Mouse (Mus musculus): ENCODE measurements around the gene Txndc8.

Txndc8 gene

DNA sequence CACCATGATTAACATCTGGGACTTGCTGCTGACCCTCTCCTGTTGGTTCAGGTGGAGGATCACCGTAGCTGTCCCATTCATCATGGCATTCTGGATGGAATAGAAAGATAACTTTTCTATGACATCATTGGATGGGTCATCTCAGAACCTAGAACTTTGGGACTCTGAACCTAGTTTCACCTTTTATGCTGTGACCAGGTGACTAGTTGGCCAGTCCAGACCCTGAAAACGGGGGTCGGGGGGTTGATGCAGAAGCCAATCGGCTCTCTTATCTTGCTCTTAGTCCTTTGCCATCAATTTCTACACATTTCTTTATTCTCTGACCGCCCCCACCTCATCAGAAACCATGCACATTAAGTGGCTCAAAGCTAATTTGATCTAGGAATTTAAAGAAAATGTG, at the start of gene Txndc8:
TSS of gene Txndc8 (minus strand) at position 101 of the 400 bp plus-strand sequence.
- DNase-seq (ENCODE audit: low spot score): no peak

GRCm38 (mm10) chr4:58055653-58056052, 46.7 kb upstream of the Txndc8 start:
- DNase-seq (ENCODE audit: low spot score): no peak

GRCm38 (mm10) chr4:58054441-58054840, 45.5 kb upstream of the Txndc8 start:
- no peak for DNase-seq (ENCODE audit: low spot score)

DNA sequence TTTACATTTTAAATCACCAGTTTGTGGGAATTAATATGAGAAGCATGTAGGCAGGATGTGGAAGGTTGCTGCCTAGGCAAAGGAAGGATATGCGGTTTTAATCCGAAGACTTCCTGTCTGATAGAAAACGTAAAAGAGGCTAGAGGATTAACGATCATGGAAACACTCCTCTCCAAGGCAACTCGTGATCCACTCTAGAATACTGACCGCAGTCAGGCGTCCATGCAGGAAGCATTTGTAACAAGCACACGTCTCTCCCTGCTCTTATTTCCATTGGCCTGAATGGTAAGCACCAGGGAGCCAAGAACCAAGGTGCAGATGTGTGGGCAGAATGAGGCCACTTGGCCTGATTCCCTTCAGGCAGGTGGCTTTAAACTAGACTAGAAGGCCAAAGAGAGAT, 41.8 kb upstream of the Txndc8 start:
- no peak for DNase-seq (ENCODE audit: low spot score)

GRCm38 (mm10) chr4:58050276-58050675, 41.4 kb upstream of the Txndc8 start:
- DNase-seq (ENCODE audit: low spot score): no peak

GRCm38 (mm10) chr4:58044833-58045232, 35.9 kb upstream of the Txndc8 start:
- no peak for DNase-seq (ENCODE audit: low spot score)

DNA sequence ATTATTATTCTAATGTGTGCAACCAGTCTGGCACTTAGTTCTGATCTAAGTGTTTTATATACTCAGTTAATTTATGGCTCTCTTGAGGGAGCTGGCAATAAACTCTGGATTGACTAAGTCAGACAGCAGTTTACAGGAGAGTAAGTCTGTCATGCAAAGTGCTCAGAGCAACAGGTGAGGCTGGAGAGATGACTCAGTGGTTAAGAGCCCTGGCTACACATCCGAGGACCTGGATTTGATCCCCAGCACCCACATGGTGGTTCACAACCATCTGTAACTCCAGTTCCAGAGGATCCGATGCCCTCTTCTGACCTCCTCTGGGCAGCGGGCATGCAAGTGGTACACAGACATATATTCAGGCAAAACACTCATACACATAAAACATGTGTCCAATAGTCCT, 35.4 kb upstream of the Txndc8 start:
- DNase-seq (ENCODE audit: low spot score): no peak

GRCm38 (mm10) chr4:58040093-58040492, 31.2 kb upstream of the Txndc8 start:
- no peak for DNase-seq (ENCODE audit: low spot score)

GRCm38 (mm10) chr4:58037096-58037705, 28.3 kb upstream of the Txndc8 start:
- DNase-seq (ENCODE audit: low spot score): no peak

DNA sequence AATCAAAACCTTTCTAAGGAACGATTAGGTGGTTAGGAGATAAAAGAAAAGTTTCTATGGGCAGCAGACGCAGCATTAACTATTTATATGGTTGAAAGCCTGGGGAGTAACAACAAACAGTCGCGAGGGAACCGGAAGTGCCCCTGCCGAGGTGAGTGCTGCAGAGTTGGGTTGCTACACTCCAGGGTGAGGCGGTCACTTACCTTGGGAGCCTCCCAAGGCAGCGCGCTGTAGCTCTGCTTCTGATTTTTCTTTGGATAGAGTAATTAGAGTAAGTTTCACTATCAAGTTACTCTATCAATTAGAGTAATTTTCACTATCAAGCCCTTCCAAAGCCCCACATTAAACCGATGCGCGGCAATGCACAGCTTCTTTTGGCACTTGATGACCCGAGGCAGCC, 25.7 kb upstream of the Txndc8 start:
- DNase-seq (ENCODE audit: low spot score): no peak

DNA sequence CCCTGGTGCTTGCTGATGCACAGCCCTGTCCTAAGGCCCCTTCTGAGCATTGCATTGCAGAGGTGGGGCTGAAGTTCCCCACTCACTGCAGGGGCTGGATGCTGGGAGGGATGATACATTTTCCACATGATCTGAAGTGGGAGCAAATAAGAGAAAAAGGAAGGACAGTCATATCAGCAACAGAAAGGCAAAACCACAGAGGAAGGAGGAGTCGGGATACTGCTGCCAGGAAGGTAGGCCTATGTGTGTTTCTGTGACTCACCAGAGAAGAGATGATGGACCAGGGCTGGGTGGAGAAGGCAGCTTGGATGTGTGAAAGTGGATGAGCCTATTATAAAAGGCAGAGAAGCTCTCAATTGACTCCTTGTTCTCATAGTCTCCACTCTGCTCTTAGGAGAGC, 23.8 kb upstream of the Txndc8 start:
- no peak for DNase-seq (ENCODE audit: low spot score)

DNA sequence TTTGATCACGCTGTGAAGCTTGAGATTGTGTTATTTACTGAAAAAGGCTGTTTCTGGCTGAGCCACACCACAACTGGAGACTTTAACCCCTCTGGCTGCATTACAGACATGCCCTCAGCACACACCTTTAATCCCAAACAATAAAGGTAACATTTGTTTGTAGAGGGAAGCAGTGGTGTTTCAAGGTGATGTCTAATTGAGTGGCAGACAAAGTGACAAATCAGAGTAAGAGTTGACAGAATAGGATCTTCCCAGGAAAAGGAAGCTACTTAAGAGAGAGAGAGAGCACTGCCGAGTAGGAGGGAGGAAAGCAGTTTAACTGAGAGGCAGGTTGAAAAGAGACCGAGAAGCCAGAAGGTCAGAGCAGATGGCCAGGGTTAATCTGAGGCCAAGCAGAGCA, 5.4 kb downstream of the Txndc8 start:
- DNase-seq (ENCODE audit: low spot score): no peak

- DNase-seq (ENCODE audit: low spot score): no peak
These were observed 17.5 kb downstream of the Txndc8 start for GRCm38 (mm10) chr4:57991425-57991824.

DNA sequence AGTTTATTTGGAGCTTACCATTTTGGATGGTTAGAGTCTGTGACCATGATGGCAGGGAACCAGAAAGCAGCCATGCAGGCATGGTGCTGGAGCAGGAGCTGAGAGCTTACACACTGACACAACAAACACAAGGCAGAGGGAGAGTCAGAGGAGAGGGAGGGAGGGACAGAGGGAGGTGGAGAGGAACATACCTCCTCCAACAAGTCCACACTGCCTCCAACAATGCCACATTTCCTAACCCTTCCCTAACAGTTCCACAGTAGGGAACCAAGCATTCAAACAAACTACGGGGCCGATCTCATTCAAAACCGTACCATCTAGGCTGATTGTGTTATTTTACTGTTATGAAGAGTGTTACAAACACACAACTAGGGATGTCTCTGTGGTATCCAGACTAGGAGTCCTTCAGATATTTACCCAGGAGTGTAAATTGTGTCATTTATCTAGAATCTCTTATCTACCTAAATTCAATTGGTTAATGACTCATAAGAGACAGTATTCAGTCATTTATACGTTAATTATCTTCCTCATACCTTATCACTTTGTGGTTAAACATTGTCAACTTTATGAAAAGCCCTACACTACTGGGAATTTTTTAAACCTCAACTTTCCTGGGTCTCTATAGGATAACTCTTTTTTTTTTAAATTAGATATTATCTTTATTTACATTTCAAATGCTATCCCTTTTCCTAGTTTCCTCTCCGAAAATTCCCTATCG, 34.4 kb downstream of the Txndc8 start:
- DNase-seq (ENCODE audit: low spot score): no peak

- no peak for DNase-seq (ENCODE audit: low spot score)
These were observed 35.2 kb downstream of the Txndc8 start for GRCm38 (mm10) chr4:57973592-57974268.

DNA sequence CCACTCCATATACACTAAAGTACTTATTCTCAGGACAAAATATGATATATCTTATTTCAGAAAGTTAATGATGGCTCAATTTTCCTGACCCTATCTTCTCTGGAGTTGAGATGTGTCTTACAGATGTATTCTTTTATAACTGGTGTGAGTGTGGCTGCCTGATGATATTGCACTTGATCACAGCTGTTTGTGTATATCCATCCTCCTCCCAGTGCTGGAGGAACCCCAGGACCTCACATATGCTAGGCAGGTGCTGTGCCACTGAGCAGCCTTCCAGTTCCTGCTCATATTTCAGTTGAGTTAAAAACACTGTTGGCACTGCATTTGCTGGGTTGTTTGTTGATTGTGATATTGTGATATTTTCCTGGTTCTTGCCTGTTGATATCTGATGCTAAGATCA, 38.6 kb downstream of the Txndc8 start:
- DNase-seq (ENCODE audit: low spot score): no peak

DNA sequence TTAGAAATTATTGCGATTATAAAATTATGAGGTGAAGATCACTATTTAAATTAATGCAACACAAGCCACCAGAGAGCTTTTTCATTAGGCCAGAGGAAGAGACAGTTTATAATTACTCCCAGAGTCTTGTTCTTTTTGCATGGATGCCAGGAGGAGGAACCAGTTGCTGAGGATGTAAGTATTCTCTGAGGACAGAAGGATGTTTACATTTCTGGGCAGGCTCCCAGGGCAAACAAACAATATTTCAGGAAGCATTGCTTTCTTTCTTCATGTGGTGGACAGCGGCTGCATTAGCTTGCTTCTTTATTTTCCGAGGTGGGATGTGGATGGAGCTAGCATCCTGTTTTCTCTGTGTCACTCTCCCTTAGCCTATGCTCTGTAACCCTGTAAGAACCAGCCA, 41.7 kb downstream of the Txndc8 start:
- DNase-seq (ENCODE audit: low spot score): no peak

DNA sequence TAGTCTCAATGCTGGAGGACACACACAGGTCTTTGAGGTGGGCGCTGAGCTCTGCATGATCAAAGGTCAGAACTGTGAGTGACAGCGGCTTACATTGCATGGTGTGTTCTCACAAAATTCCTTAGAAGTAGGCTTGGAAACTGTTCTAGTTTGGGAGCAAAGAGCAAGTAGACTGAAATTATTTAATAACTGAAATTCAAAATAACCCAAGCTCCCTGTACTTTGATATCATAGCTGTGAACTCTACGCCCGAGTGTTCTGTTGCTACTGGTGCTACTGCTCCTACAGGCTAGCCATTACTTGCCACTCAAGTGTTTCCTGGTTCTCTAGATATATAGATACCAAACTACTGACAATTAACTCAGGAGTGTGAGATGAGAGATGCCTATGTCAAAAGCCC, 43.4 kb downstream of the Txndc8 start:
- DNase-seq (ENCODE audit: low spot score): no peak

DNA sequence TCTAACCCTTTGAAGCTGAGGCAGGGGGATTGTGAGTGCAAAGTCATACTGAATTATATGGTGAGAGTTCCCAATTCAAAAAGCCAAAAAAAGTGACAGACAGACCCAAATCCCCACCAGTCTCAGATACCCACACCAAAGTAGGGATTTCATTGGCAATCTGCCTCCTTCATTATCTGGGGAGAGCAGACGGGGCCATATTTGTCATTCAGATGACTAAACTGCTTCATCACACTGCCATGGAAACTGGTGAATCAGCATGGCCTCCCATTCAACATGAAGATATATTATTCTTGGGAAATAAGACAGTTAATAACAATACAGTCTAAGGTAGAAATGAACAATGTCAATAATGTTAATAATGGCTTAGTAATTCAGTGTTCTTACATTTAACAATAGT, 44.8 kb downstream of the Txndc8 start:
- no peak for DNase-seq (ENCODE audit: low spot score)

DNA sequence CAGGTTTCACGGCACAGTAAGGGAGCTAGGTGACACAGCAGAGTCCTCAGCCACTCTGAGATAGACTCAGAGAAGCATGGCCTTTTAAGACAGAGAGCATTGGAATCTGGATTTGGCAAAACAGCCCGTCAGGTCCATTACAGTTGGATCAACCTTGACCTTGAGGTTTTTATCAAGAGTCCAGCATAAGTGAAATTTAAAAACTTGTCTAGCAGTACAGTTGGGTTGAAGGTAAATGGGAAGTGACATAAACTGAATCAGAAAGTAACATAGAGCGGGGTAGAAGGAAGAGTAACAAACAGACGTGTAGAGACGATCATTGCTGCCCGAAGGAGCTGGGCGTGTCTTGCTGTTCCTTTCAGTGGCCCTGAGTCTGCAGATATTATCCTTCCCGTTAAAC, 49.9 kb downstream of the Txndc8 start:
- no peak for DNase-seq (ENCODE audit: low spot score)

DNA sequence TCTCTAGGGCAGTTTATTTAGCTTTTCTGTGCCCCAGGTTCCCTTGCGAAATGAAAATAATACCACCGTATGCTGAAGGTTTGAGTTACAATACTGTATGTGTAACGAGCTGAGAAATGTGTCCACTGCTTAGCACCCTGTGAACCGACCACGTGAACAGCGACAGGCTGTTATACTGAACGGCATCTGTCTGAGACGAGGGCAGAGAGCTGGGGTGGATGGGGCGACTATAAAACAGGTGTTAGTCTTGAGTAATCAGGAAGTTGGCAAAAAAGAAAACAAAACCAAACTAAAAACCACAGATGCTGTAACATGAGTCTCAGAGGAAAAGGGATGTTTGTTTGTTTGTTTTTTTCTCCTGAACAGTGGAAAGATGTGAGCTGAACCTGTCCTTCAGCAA, 50.8 kb downstream of the Txndc8 start:
- DNase-seq (ENCODE audit: low spot score): no peak

- no peak for DNase-seq (ENCODE audit: low spot score)
These were observed 51.5 kb downstream of the Txndc8 start for GRCm38 (mm10) chr4:57957200-57958085.
